In the genomic region with DNA sequence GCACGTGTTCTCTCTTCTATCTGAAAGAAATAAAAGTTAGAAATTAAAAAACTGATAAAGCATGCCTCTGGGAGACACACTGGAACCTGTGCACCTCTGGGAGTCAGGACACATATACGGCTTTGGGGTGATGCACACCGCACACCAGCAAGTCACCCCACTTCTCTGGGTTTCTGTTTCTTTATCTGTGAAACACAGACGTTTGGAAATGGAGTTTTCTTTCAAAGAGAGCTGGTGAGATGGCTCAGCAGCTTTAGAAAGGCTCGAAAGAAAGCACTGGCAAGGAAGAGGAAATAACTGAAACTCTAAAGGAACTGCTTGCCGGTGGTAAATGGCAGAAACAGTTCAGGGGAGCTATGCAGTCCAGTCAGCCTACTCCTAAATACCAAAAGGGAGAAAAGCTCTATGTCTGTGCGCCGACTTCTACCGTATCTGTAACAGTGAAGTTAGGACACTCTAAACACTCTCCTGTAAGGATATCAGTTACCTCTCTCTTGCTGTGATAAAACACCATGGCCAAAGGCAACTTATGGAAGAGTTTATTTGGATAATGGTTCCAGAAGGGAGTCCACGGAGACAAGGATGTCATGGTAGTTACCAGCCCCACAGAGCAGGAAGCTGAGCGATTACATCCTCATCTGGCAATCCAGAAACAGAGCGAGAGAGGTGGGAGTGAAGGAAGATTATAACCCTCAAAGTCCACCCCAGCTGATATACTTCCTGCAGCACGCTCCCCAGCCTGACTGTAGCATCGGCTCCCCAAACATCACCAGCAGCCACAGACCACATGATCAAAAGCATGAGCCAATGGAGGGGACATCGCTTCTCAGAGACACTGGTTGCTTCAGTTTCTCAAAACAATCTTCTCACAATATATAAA, we compare ENCODE assay signal across 20 mouse cellular contexts. TPM values are rescaled to one million over a fixed set of nuclear protein-coding genes. Genes with fewer than 3 reads are reported as not detected.
DNase-seq lines count a peak whose midpoint lies in the region; ATAC-seq and TF ChIP-seq lines count a peak whose summit lies in the region.
"Had no signal": no experiment of that assay in that cellular context is flagged by ENCODE, and none has a peak within 500 bp of the region (broad histone marks: within the 10 kb centered on the region; RNA-seq: fewer than 3 reads in every experiment).

No protein-coding gene starts in this region.

- peak; percentile 66 for TF ChIP-seq EP300 in liver, postnatal 0 days (IDR thresholded peaks at IDR 0.05; ENCODE audit: low read depth)

- H3K4me2 ChIP-seq in liver, postnatal 0 days (ENCODE audit: low read depth, low read length) = peak overlapping the region; percentile 46
- H3K4me2 ChIP-seq: heart, embryonic 13.5 days; limb, embryonic 15.5 days had no signal

- TF ChIP-seq POLR2A in kidney, adult 2 months (IDR thresholded peaks at IDR 0.05; ENCODE audit: low read depth, low read length) = no peak

- 51% methylated on average over 15 of the region's 15 CpGs for WGBS in liver, postnatal 0 days (ENCODE audit: insufficient replicate concordance)
- WGBS in kidney, adult 2 months = 78% methylated on average over 15 of the region's 15 CpGs
- WGBS in embryonic facial prominence, embryonic 10.5 days = 82% methylated on average over 15 of the region's 15 CpGs

- peaks cover 6% of the 10 kb centered on the region for H3K9me3 ChIP-seq in erythroblast, embryonic 14.5 days (ENCODE audit: control insufficient read depth, low read length)
- no peaks in the 10 kb centered on the region for H3K9me3 ChIP-seq in liver, postnatal 0 days (ENCODE audit: low read length)
- no peaks in the 10 kb centered on the region for H3K9me3 ChIP-seq in embryonic facial prominence, embryonic 10.5 days
- H3K9me3 ChIP-seq: heart, embryonic 13.5 days; limb, embryonic 15.5 days had no signal

- peak; percentile 35 for ATAC-seq in liver, postnatal 0 days
- ATAC-seq: forebrain, embryonic 16.5 days; hindbrain, embryonic 16.5 days had no signal

- no peak overlapping the region; the same call in 1 of the 2 replicates for H3K9ac ChIP-seq in liver, postnatal 0 days (replicated peaks)
- H3K9ac ChIP-seq: heart, embryonic 13.5 days; limb, embryonic 15.5 days had no signal

- H3K27ac ChIP-seq in liver, postnatal 0 days (ENCODE audit: low read depth) = peak overlapping the region; percentile 75
- H3K27ac ChIP-seq in kidney, adult 2 months (ENCODE audit: insufficient read depth, low read depth, low read length) = no peak overlapping the region
- no peak overlapping the region for H3K27ac ChIP-seq in embryonic facial prominence, embryonic 10.5 days (replicated peaks)
- H3K27ac ChIP-seq: gastrocnemius, adult 2 months; heart, embryonic 13.5 days; limb, embryonic 15.5 days had no signal

- no peaks in the 10 kb centered on the region for H3K27me3 ChIP-seq in erythroblast, embryonic 14.5 days (ENCODE audit: control insufficient read depth)
- H3K27me3 ChIP-seq in liver, postnatal 0 days (ENCODE audit: insufficient read depth, low read length) = no peaks in the 10 kb centered on the region
- no peaks in the 10 kb centered on the region for H3K27me3 ChIP-seq in kidney, adult 2 months (replicated peaks; ENCODE audit: control insufficient read depth, insufficient read depth, low read length)
- no peaks in the 10 kb centered on the region for H3K27me3 ChIP-seq in embryonic facial prominence, embryonic 10.5 days (replicated peaks; ENCODE audit: low read depth, poor library complexity, severe bottlenecking)
- H3K27me3 ChIP-seq: heart, embryonic 13.5 days; limb, embryonic 15.5 days had no signal

- peak overlapping the region; percentile 47 for H3K4me3 ChIP-seq in erythroblast, embryonic 14.5 days (replicated peaks)
- no peak overlapping the region for H3K4me3 ChIP-seq in liver, postnatal 0 days (ENCODE audit: low read depth, low read length)
- H3K4me3 ChIP-seq in kidney, adult 2 months (ENCODE audit: insufficient read depth, low read depth, low read length) = no peak overlapping the region
- H3K4me3 ChIP-seq in embryonic facial prominence, embryonic 10.5 days = no peak overlapping the region
- H3K4me3 ChIP-seq: gastrocnemius, adult 2 months; heart, embryonic 13.5 days; limb, embryonic 15.5 days had no signal

- peaks cover 27% of the 10 kb centered on the region for H3K4me1 ChIP-seq in erythroblast, embryonic 14.5 days (ENCODE audit: control insufficient read depth)
- peaks cover 14% of the 10 kb centered on the region for H3K4me1 ChIP-seq in liver, postnatal 0 days (ENCODE audit: insufficient read depth)
- H3K4me1 ChIP-seq in kidney, adult 2 months (ENCODE audit: control insufficient read depth, insufficient read depth, low read length) = no peaks in the 10 kb centered on the region
- H3K4me1 ChIP-seq in embryonic facial prominence, embryonic 10.5 days = no peaks in the 10 kb centered on the region
- H3K4me1 ChIP-seq: limb, embryonic 15.5 days had no signal

- TF ChIP-seq CTCF in liver, postnatal 0 days (IDR thresholded peaks at IDR 0.05; ENCODE audit: low read depth) = no peak
- no peak for TF ChIP-seq CTCF in kidney, adult 2 months (conservative IDR thresholded peaks at IDR 0.05; ENCODE audit: insufficient read depth, insufficient read length, low read depth, low read length)

- H3K36me3 ChIP-seq in erythroblast, embryonic 14.5 days (ENCODE audit: control insufficient read depth) = peaks cover 5% of the 10 kb centered on the region; the same call in 1 of the 2 replicates
- H3K36me3 ChIP-seq in liver, postnatal 0 days (replicated peaks; ENCODE audit: insufficient read depth, low read length) = no peaks in the 10 kb centered on the region
- no peaks in the 10 kb centered on the region for H3K36me3 ChIP-seq in kidney, adult 2 months (ENCODE audit: control insufficient read depth, insufficient read depth, low read length)
- no peaks in the 10 kb centered on the region for H3K36me3 ChIP-seq in embryonic facial prominence, embryonic 10.5 days (replicated peaks)
- H3K36me3 ChIP-seq: heart, embryonic 13.5 days; limb, embryonic 15.5 days had no signal

- peak; percentile 6 for DNase-seq in lung, postnatal 10 days
- no peak for DNase-seq in lung, postnatal 36 days
- peak; percentile 66 for DNase-seq in MEL-GATA-1-ER (ENCODE audit: extremely low read depth, low read depth)
- DNase-seq in liver, postnatal 0 days = no peak
- no peak for DNase-seq in kidney, adult 2 months
- DNase-seq in embryonic facial prominence, embryonic 10.5 days (ENCODE audit: low spot score) = no peak
- no peak for DNase-seq in frontal cortex, adult 2 months (ENCODE audit: extremely low spot score in 1 of 2, low spot score in 1 of 2)
- DNase-seq: cerebellum, adult 11 months; gastrocnemius, adult 2 months; heart, postnatal 4 days; kidney, adult 18-20 months; kidney, postnatal 25 days; layer of hippocampus, adult 9-11 months; right cerebral cortex, adult 18-20 months; spleen, adult 18-20 months had no signal

RNA-seq across cellular contexts. Expression of a gene that starts 42.0 kb away (rescaled TPM):
- polyA plus RNA-seq in erythroblast, embryonic 14.5 days (2012) = not detected in 2 replicates
- polyA plus RNA-seq in liver, postnatal 0 days (2015; fragmentation: Nextera tagmentation; extraction: Ambion mirVana) = 0.45 and 0.72 TPM in 2 replicates
- 1.2 and 1.3 TPM in 2 replicates for polyA plus RNA-seq in kidney, adult 2 months (2012; rRNA removed)
- polyA plus RNA-seq in embryonic facial prominence, embryonic 10.5 days (2016; fragmentation: Nextera tagmentation; extraction: Ambion mirVana) = 0.20 and 0.28 TPM in 2 replicates
- 8.1 and 8.8 TPM in 2 replicates for polyA plus RNA-seq in frontal cortex, adult 2 months (2012; rRNA removed)

Comparison
In these comparisons a context has a peak if more than half of its experiments do, and no peak if none do; other contexts are left out.
1. DNase-seq: peak in lung, postnatal 10 days (single experiment) and MEL-GATA-1-ER (single experiment); none in lung, postnatal 36 days (single experiment), liver, postnatal 0 days (single experiment), kidney, adult 2 months (single experiment), embryonic facial prominence, embryonic 10.5 days (single experiment) and frontal cortex, adult 2 months (0 of 2).